9 mouse cellular contexts compared by ENCODE assay signal in genomic region chr1:192094451-192095170, GRCm38 (mm10). TPM values are rescaled to one million over a fixed set of nuclear protein-coding genes. Genes with fewer than 3 reads are reported as not detected.
DNase-seq lines count a peak whose midpoint lies in the region; ATAC-seq and TF ChIP-seq lines count a peak whose summit lies in the region.
"Had no signal": no experiment of that assay in that cellular context is flagged by ENCODE, and none has a peak within 500 bp of the region (broad histone marks: within the 10 kb centered on the region; RNA-seq: fewer than 3 reads in every experiment).

No protein-coding gene starts in this region.

- H3K27ac ChIP-seq in heart, embryonic 11.5 days (ENCODE audit: low read depth, low read length), result no peak overlapping the region
- H3K27ac ChIP-seq in embryonic facial prominence, embryonic 10.5 days (replicated peaks), result no peak overlapping the region
- no peak overlapping the region for H3K27ac ChIP-seq in thymus, adult 2 months (ENCODE audit: control insufficient read depth, insufficient read depth, low read length)
- H3K27ac ChIP-seq: limb, embryonic 12.5 days had no signal

- H3K4me1 ChIP-seq in heart, embryonic 11.5 days (ENCODE audit: control insufficient read depth, insufficient read depth, low read length), result 0 out of 2 replicates have a peak, but pooled peaks cover 3% of the 10 kb centered on the region
- H3K4me1 ChIP-seq in embryonic facial prominence, embryonic 10.5 days, result peaks cover 15% of the 10 kb centered on the region
- H3K4me1 ChIP-seq in thymus, adult 2 months (replicated peaks; ENCODE audit: control insufficient read depth, insufficient read depth, low read length), result peaks cover 7% of the 10 kb centered on the region

- TF ChIP-seq CTCF in thymus, adult 2 months (IDR thresholded peaks at IDR 0.05; ENCODE audit: borderline replicate concordance, control insufficient read depth, extremely low read depth, insufficient read depth, low read length, poor library complexity), result 0 out of 2 replicates have a peak, but pooled peaks have one; percentile 44

- peaks cover 2% of the 10 kb centered on the region; the same call in 1 of the 2 replicates for H3K36me3 ChIP-seq in heart, embryonic 11.5 days (ENCODE audit: control insufficient read depth, insufficient read depth, low read length)
- H3K36me3 ChIP-seq in embryonic facial prominence, embryonic 10.5 days (replicated peaks), result peaks cover 7% of the 10 kb centered on the region; the same call in 1 of the 2 replicates
- no peaks in the 10 kb centered on the region for H3K36me3 ChIP-seq in thymus, adult 2 months (ENCODE audit: control insufficient read depth, insufficient read depth, low read length)

- peaks cover 14% of the 10 kb centered on the region for H3K27me3 ChIP-seq in heart, embryonic 11.5 days (ENCODE audit: control insufficient read depth, insufficient read depth, low read length)
- H3K27me3 ChIP-seq in embryonic facial prominence, embryonic 10.5 days (replicated peaks; ENCODE audit: low read depth, poor library complexity, severe bottlenecking), result peaks cover 25% of the 10 kb centered on the region
- H3K27me3 ChIP-seq in thymus, adult 2 months (ENCODE audit: control insufficient read depth, insufficient read depth, low read length), result no peaks in the 10 kb centered on the region

- no peak overlapping the region for H3K4me2 ChIP-seq in heart, embryonic 11.5 days
- H3K4me2 ChIP-seq: limb, embryonic 12.5 days had no signal

- DNase-seq in heart, adult 11 months, result peak; percentile 92
- peak; percentile 80 for DNase-seq in 416B (ENCODE audit: low read depth)
- DNase-seq in adrenal gland, postnatal 10 days, result peak; percentile 78
- DNase-seq in embryonic facial prominence, embryonic 10.5 days (ENCODE audit: low spot score), result peak; percentile 60
- peak; percentile 84 to 90 for DNase-seq in kidney, postnatal 36 days
- DNase-seq in thymus, adult 2 months, result peak; percentile 73

- H3K9me3 ChIP-seq in heart, embryonic 11.5 days (replicated peaks; ENCODE audit: control insufficient read depth, low read length), result no peaks in the 10 kb centered on the region
- no peaks in the 10 kb centered on the region for H3K9me3 ChIP-seq in embryonic facial prominence, embryonic 10.5 days
- H3K9me3 ChIP-seq: limb, embryonic 12.5 days had no signal

- no peak for ATAC-seq in heart, embryonic 11.5 days (replicated peaks; ENCODE audit: insufficient number of reproducible peaks, low FRiP score, low TSS enrichment)
- peak; percentile 43 for ATAC-seq in megakaryocyte, adult 5-6 weeks (ENCODE audit: poor library complexity, severe bottlenecking)

- WGBS in heart, embryonic 11.5 days (ENCODE audit: insufficient replicate concordance), result 58% methylated on average over 13 of the region's 13 CpGs
- 64% methylated on average over 13 of the region's 13 CpGs for WGBS in embryonic facial prominence, embryonic 10.5 days
- 63% methylated on average over 13 of the region's 13 CpGs for WGBS in thymus, adult 2 months

- H3K4me3 ChIP-seq in heart, embryonic 11.5 days (ENCODE audit: low read depth, low read length), result no peak overlapping the region
- H3K4me3 ChIP-seq in embryonic facial prominence, embryonic 10.5 days, result no peak overlapping the region
- no peak overlapping the region for H3K4me3 ChIP-seq in thymus, adult 2 months (ENCODE audit: control insufficient read depth, insufficient read depth, low read length)
- H3K4me3 ChIP-seq: limb, embryonic 12.5 days had no signal

- no peak overlapping the region for H3K9ac ChIP-seq in heart, embryonic 11.5 days (ENCODE audit: low read depth, low read length)
- H3K9ac ChIP-seq: limb, embryonic 12.5 days had no signal

- TF ChIP-seq POLR2A in thymus, adult 2 months (IDR thresholded peaks at IDR 0.05; ENCODE audit: control insufficient read depth, extremely low read depth, insufficient read depth, low read length, poor library complexity), result no peak

RNA-seq across cellular contexts. Expression of gene Traf5, which starts 2.3 kb away (rescaled TPM):
- polyA plus RNA-seq in heart, embryonic 11.5 days (2014; fragmentation: Nextera tagmentation; extraction: Ambion mirVana), result 10.1 and 11.2 TPM in 2 replicates
- total RNA-seq in adrenal gland, postnatal 10 days (2021), result 10 to 100 TPM in 1 of 2 experiments, 1 to 10 TPM in 1; 8.4 to 10.6 TPM
- 3.1 and 4.5 TPM in 2 replicates for polyA plus RNA-seq in embryonic facial prominence, embryonic 10.5 days (2016; fragmentation: Nextera tagmentation; extraction: Ambion mirVana)
- total RNA-seq in megakaryocyte, adult 5-6 weeks (2015), result 26.7 and 33.1 TPM in 2 replicates
- total RNA-seq in megakaryocyte, adult 5-6 weeks (2017), result 15.8 and 18.9 TPM in 2 replicates
- 10.1 and 10.5 TPM in 2 replicates for polyA plus RNA-seq in thymus, adult 2 months (2012; rRNA removed)

RNA-seq across cellular contexts. Expression of gene Rcor3, which starts 43.3 kb away (rescaled TPM):
- 24.8 and 25.7 TPM in 2 replicates for polyA plus RNA-seq in heart, embryonic 11.5 days (2014; fragmentation: Nextera tagmentation; extraction: Ambion mirVana)
- 10 to 100 TPM; 28.8 to 42.4 TPM for total RNA-seq in adrenal gland, postnatal 10 days (2021)
- 14.5 and 15.0 TPM in 2 replicates for polyA plus RNA-seq in embryonic facial prominence, embryonic 10.5 days (2016; fragmentation: Nextera tagmentation; extraction: Ambion mirVana)
- 22.4 and 25.1 TPM in 2 replicates for total RNA-seq in megakaryocyte, adult 5-6 weeks (2015)
- 15.7 and 18.3 TPM in 2 replicates for total RNA-seq in megakaryocyte, adult 5-6 weeks (2017)
- 29.9 and 30.4 TPM in 2 replicates for polyA plus RNA-seq in thymus, adult 2 months (2012; rRNA removed)
